Comparison of ENCODE assay signal across 13 mouse cellular contexts in the genomic region with DNA sequence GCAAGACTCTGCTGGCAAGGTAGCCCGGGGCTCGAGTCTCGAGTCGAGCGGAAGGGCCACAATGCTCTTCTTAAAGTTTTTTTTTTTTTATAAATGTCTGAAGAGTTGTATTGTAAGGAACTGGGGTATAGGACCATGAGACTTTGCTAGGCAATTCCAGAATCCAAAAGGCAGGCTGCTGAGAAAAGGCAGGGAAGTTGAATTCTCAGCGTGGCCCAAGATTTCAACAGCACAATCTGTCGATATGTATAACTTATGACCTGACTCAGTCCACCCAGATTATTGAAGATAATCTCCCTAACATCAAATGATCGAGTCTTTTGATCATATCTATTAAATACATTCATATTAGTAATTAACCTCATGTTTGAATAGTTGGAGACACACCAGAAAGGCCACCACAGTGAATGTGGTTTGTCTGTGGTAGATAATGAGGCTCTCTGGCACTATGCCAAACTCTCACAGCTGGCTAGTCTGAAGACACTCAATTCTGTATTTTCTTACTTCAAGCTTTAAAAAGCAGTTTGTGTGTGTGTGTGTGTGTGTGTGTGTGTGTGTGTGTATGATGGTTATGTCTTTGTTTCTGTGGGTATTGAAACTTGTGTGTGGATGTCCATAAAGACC.
DNase-seq lines count a peak whose midpoint lies in the region; ATAC-seq and TF ChIP-seq lines count a peak whose summit lies in the region.
"Had no signal": no experiment of that assay in that cellular context is flagged by ENCODE, and none has a peak within 500 bp of the region (broad histone marks: within the 10 kb centered on the region; RNA-seq: fewer than 3 reads in every experiment).

No protein-coding gene starts in this region.

- no peaks in the 10 kb centered on the region for H3K4me1 ChIP-seq in lung, embryonic 14.5 days (ENCODE audit: insufficient read depth)
- H3K4me1 ChIP-seq: liver, embryonic 15.5 days had no signal

- H3K4me2 ChIP-seq in lung, embryonic 14.5 days, result no peak overlapping the region
- H3K4me2 ChIP-seq: liver, embryonic 15.5 days had no signal

- H3K9ac ChIP-seq in lung, embryonic 14.5 days, result no peak overlapping the region
- H3K9ac ChIP-seq: liver, embryonic 15.5 days had no signal

- peak; percentile 87; the same call in 1 of the 2 replicates for ATAC-seq in lung, embryonic 14.5 days (ENCODE audit: insufficient read depth)
- ATAC-seq in activated CD4-positive, CD25-positive, alpha-beta regulatory T cell, adult 4 months, result no peak

- H3K4me3 ChIP-seq in lung, embryonic 14.5 days (ENCODE audit: low read depth, low read length), result no peak overlapping the region
- H3K4me3 ChIP-seq: liver, embryonic 15.5 days had no signal

- peak; percentile 16 to 20 for DNase-seq in cerebellum, postnatal 10 days
- no peak for DNase-seq in cerebellum, adult 18-20 months
- peak; percentile 91 for DNase-seq in lung, embryonic 14.5 days
- no peak for DNase-seq in lung, postnatal 25 days (ENCODE audit: low spot score)
- peak; percentile 16 for DNase-seq in MN1 (ENCODE audit: low spot score)
- DNase-seq in lung, postnatal 10 days, result peak; percentile 12
- DNase-seq in layer of hippocampus, adult 18-20 months (ENCODE audit: low spot score in 2 of 2), result no peak
- DNase-seq: adrenal gland, postnatal 36 days; B cell, adult 2 months; cerebellum, adult 2 months; thymus, adult 18-20 months had no signal

- 80% methylated on average over 8 of the region's 8 CpGs for WGBS in lung, embryonic 14.5 days

- no peaks in the 10 kb centered on the region for H3K9me3 ChIP-seq in lung, embryonic 14.5 days (ENCODE audit: low read depth, low read length)
- H3K9me3 ChIP-seq: liver, embryonic 15.5 days had no signal

- no peaks in the 10 kb centered on the region for H3K27me3 ChIP-seq in lung, embryonic 14.5 days (ENCODE audit: insufficient read depth, low read length)
- H3K27me3 ChIP-seq: liver, embryonic 15.5 days had no signal

- H3K36me3 ChIP-seq in lung, embryonic 14.5 days (ENCODE audit: insufficient read depth), result no peaks in the 10 kb centered on the region
- H3K36me3 ChIP-seq: liver, embryonic 15.5 days had no signal

- TF ChIP-seq CTCF in lung, embryonic 14.5 days (IDR thresholded peaks at IDR 0.05; ENCODE audit: low read depth), result no peak

- H3K27ac ChIP-seq in lung, embryonic 14.5 days (ENCODE audit: low read depth), result no peak overlapping the region
- H3K27ac ChIP-seq: liver, embryonic 15.5 days had no signal

Comparison
In these comparisons a context has a peak if more than half of its experiments do, and no peak if none do; other contexts are left out.
1. DNase-seq: peak in cerebellum, postnatal 10 days (2 of 2), lung, embryonic 14.5 days (single experiment), MN1 (single experiment) and lung, postnatal 10 days (single experiment); none in cerebellum, adult 18-20 months (0 of 2), lung, postnatal 25 days (single experiment) and layer of hippocampus, adult 18-20 months (0 of 2).